Mouse (Mus musculus) CH12.LX (cell line): Measurements from ENCODE around the gene Tnc.

Source experiments
- CTCF ChIP-seq, 2 experiments: IDR thresholded peaks in 1 of 2; conservative IDR thresholded peaks in 1 of 2; 2 replicates each; pipeline ENCODE4 v1.5.1; 2011 to 2012; ENCODE audit warnings: low read depth in 2 of 2, low read length in 2 of 2, improper control_type of control experiment in 1 of 2, inconsistent platforms in 1 of 2, mild to moderate bottlenecking in 1 of 2, moderate library complexity in 1 of 2
- ELF1 ChIP-seq: IDR thresholded peaks from 2 replicates; pipeline ENCODE4 v1.6.1; 2014; ENCODE audit warnings: low read depth, mild to moderate bottlenecking, inconsistent platforms, low read length, improper control_type of control experiment
- ETS1 ChIP-seq: conservative IDR thresholded peaks from 2 replicates; pipeline ENCODE4 v1.6.1; 2012; ENCODE audit warnings: low read depth, mild to moderate bottlenecking, inconsistent platforms, low read length, improper control_type of control experiment, moderate library complexity
- MAX ChIP-seq: IDR thresholded peaks from 2 replicates; pipeline ENCODE4 v1.6.1; 2011; ENCODE audit warnings: low read length, improper control_type of control experiment
- MEF2A ChIP-seq: IDR thresholded peaks from 2 replicates; pipeline ENCODE4 v1.6.1; 2014; ENCODE audit warnings: low read depth, mild to moderate bottlenecking, inconsistent platforms, low read length, improper control_type of control experiment, borderline replicate concordance
- MXI1 ChIP-seq: IDR thresholded peaks from 2 replicates; pipeline ENCODE4 v1.6.1; 2011; ENCODE audit warnings: mild to moderate bottlenecking, low read depth, low read length, improper control_type of control experiment
- POLR2A ChIP-seq: IDR thresholded peaks from 2 replicates; pipeline ENCODE4 v1.6.1; 2011; ENCODE audit warnings: low read depth, mild to moderate bottlenecking, improper control_type of control experiment, low read length
- USF1 ChIP-seq: IDR thresholded peaks from 2 replicates; pipeline ENCODE4 v1.6.1; 2014; ENCODE audit warnings: low read depth, mild to moderate bottlenecking, inconsistent platforms, low read length, improper control_type of control experiment
- ZC3H11A ChIP-seq: IDR thresholded peaks from 2 replicates; pipeline ENCODE4 v1.6.1; 2012; ENCODE audit warnings: low read depth, mild to moderate bottlenecking, inconsistent platforms, low read length, improper control_type of control experiment

GRCm38 (mm10) chr4:63988090-63988489 lies 58.7 kb downstream of the Tnc start:
- TF ChIP-seq MXI1 (no peak), POLR2A (no peak), CTCF (conservative IDR thresholded peaks at IDR 0.05 in 1 of 2, IDR thresholded peaks at IDR 0.05 in 1 of 2; ENCODE audit: low read depth in 2 of 2, low read length in 2 of 2) (no peak), MEF2A (no peak), MAX (no peak), USF1 (no peak), ZC3H11A (no peak), ETS1 (no peak), ELF1 (no peak)
